Mouse (Mus musculus) neural tube, embryonic 14.5 days (tissue): ENCODE measurements around the gene Ifngr1. TPM values are rescaled to one million over a fixed set of nuclear protein-coding genes. Genes with fewer than 3 reads are reported as not detected.
A peak's percentile ranks its signal among the peaks of the same experiment; 100 is the strongest.

Experiments
- ATAC-seq: fragments of 200-750 bp; cut with Nextera tagmentation; 2 replicates; pipeline ENCODE4 v1.8.0; 2017; ENCODE audit warnings: low read depth, mild to moderate bottlenecking, moderate TSS enrichment, moderate library complexity
- H3K27ac ChIP-seq: fragments of 300-500 bp; sonication (generic); 2 replicates; pipeline ENCODE4 v1.5.1; 2014; ENCODE audit warnings: low read depth, mild to moderate bottlenecking, control low read depth, low read length, moderate library complexity, mixed read lengths
- H3K27me3 ChIP-seq: fragments of 300-500 bp; sonication (generic); 2 replicates; pipeline ENCODE4 v1.6.1; 2014; ENCODE audit warnings: low read length; ENCODE audit not compliant: control insufficient read depth, insufficient read depth
- H3K36me3 ChIP-seq: fragments of 300-500 bp; sonication (generic); 2 replicates; pipeline ENCODE4 v1.6.1; 2014; ENCODE audit warnings: low read length, mixed read lengths; ENCODE audit not compliant: control insufficient read depth, insufficient read depth
- H3K4me1 ChIP-seq: fragments of 300-500 bp; sonication (generic); 2 replicates; pipeline ENCODE4 v1.6.1; 2014; ENCODE audit warnings: low read length; ENCODE audit not compliant: control insufficient read depth, insufficient read depth
- H3K4me2 ChIP-seq: fragments of 300-500 bp; sonication (generic); 2 replicates; pipeline ENCODE4 v1.6.1; 2014; ENCODE audit warnings: mild to moderate bottlenecking, low read depth, low read length, control low read depth
- H3K4me3 ChIP-seq: fragments of 300-500 bp; sonication (generic); 2 replicates; pipeline ENCODE4 v1.5.1; 2014; ENCODE audit warnings: low read depth, low read length, control low read depth, mixed read lengths
- H3K9ac ChIP-seq: fragments of 300-500 bp; sonication (generic); replicated peaks from 2 replicates; pipeline ENCODE4 v1.6.1; 2014; ENCODE audit warnings: low read depth, mild to moderate bottlenecking, control low read depth, low read length, mixed read lengths
- H3K9me3 ChIP-seq: fragments of 300-500 bp; sonication (generic); 2 replicates; pipeline ENCODE4 v1.6.1; 2016; ENCODE audit warnings: low read length; ENCODE audit not compliant: control insufficient read depth
- WGBS: fragments of 180-500 bp; shearing (Covaris S2); extraction: QIAGEN DNeasy Blood & Tissue Kit; methylation state at CpG from one replicate; pipeline ENCODE4 v1.1.7; 2014; 5-methylcytosine and 5-hydroxymethylcytosine counted together
- polyA plus RNA-seq: library from polyadenylated mRNA; unstranded; fragments of >200 nt; fragmentation: Nextera tagmentation; extraction: Ambion mirVana; gene quantifications from 2 replicates; pipeline ENCODE4 v1.2.1, GENCODE M21; 2014

Gene Ifngr1
- polyA plus RNA-seq, 1 experiment from 2014 or later, result 24.9 TPM

DNA sequence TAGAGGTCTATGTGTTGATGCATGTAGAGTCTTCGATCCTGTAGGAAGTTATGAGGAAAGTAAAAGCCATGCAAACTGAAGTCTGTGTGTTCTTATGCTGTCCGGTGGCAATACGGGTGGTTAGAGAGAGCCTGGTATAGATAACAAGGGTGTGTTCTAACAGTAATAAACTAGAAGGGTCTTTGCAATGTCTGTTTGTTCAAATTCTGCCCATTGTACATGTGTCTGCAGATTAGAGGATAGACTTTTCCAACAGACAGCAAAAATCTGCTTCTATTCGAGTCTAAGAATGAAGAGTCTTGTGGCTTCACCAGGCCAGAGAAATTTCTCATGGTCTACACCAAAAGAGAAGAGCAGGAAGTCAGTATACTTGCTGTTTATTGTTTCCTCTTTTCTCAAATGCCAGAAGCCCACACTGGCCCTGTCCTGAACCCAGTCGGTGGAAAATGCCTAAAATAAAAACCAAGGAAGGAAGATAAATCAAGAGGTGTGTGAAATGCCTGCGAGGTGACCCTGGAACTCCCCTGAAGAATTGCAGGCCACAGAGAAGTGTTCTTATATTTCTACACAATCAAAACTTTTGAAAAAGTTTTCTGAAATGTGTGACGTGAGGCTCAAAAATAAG lies 8.8 kb upstream of the Ifngr1 start:
- no peaks in the 10 kb centered on the region for H3K4me1 ChIP-seq
- H3K27me3 ChIP-seq, result no peaks in the 10 kb centered on the region
- no peaks in the 10 kb centered on the region for H3K9me3 ChIP-seq
- H3K4me3 ChIP-seq, result no peak overlapping the region
- H3K9ac ChIP-seq, result no peak overlapping the region
- H3K27ac ChIP-seq, result no peak overlapping the region
- H3K36me3 ChIP-seq, result no peaks in the 10 kb centered on the region
- ATAC-seq, result no peak
- WGBS, result 79% methylated on average over 7 of the region's 7 CpGs
- no peak overlapping the region for H3K4me2 ChIP-seq

DNA sequence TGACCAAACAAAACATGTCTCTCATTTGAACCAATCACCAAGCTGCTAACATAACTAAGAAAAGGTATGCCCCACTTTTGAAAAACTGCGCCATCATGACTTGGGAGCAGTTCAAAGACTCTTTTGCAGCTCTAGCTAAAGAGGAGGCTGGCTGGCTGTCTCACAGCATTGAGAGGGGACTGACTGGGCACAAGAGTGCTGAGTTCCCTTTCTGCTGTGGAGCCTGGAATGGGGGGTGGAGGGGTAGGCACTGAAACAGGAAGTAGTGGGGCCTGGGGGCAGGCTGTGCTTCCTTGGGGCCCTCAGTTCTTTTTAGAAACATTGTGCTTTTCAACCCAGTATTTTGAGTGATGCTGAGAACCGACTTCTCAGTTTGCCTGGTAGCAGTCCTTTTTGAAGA lies 7.7 kb upstream of the Ifngr1 start:
- H3K4me2 ChIP-seq, result no peak overlapping the region
- H3K9me3 ChIP-seq, result no peaks in the 10 kb centered on the region
- no peaks in the 10 kb centered on the region for H3K27me3 ChIP-seq
- H3K36me3 ChIP-seq, result no peaks in the 10 kb centered on the region
- no peak for ATAC-seq
- 75% methylated on average over 2 of the region's 2 CpGs for WGBS
- no peaks in the 10 kb centered on the region for H3K4me1 ChIP-seq
- H3K9ac ChIP-seq, result no peak overlapping the region
- H3K27ac ChIP-seq, result no peak overlapping the region
- H3K4me3 ChIP-seq, result no peak overlapping the region

DNA sequence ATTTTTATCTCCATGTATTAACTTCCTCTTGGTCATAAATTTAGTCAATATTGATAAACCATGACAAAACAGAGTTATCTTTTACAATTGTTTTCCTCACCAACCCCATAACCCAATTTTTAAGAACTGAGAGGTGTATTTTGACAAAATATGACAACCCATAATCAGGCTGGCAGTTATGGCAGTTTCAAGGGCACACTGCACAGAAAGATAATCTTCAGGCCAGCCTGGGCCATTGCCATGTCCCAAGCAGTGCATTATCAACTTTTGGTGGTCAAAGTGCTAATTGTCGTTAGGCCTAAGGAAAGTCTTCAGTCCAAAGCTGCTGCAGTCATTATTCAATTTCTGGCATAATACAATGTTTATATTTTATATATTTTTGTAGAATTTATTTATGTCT lies 6.9 kb upstream of the Ifngr1 start:
- no peak overlapping the region for H3K4me2 ChIP-seq
- no peaks in the 10 kb centered on the region for H3K27me3 ChIP-seq
- ATAC-seq, result no peak
- H3K9ac ChIP-seq, result no peak overlapping the region
- 94% methylated on average over 1 of the region's 1 CpGs for WGBS
- H3K36me3 ChIP-seq, result no peaks in the 10 kb centered on the region
- no peaks in the 10 kb centered on the region for H3K4me1 ChIP-seq
- no peaks in the 10 kb centered on the region for H3K9me3 ChIP-seq
- no peak overlapping the region for H3K4me3 ChIP-seq
- no peak overlapping the region for H3K27ac ChIP-seq

DNA sequence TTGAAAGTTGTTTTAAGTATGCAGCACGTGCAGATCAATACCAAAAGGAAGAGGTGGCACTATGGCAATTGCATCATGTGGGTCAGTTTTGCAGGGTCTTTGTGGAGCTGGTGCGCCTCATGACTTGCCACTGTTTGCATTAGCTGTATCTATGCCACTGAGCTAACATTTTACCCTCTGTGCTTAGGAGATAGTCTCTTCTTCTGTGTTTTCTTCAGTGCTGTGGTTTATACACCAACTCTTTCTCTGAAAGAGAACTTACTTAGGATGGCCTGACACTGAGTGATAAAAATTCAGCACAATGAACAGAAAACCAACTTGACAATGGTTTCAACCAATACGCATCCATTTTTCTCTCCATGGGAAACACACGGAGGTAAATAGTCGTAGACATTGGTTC lies 5.9 kb upstream of the Ifngr1 start:
- H3K4me2 ChIP-seq, result no peak overlapping the region
- WGBS, result 90% methylated on average over 5 of the region's 5 CpGs
- no peak for ATAC-seq

DNA sequence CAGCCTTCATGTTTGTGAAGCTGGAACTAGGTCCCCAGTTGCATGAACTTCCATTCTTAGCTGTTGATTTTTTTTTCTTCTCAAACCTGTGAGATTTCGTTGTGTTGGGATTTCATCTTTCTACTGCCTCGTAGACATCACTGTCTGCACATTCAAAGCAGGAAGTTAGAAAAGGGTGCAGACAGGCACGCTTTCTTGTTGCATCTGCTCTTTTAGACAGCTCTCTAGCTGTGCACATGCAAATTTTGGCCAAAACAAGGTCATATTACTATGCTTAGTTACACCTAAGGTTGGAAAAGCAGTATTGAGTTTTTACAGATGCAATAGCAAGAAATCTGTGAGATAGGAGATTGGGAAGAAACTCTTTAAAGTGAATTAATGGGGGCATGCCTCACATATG lies 4.5 kb upstream of the Ifngr1 start:
- WGBS, result 82% methylated on average over 3 of the region's 3 CpGs
- Histone ChIP-seq H3K4me3 (no peak overlapping the region), H3K9ac (no peak overlapping the region), H3K9me3 (no peaks in the 10 kb centered on the region), H3K4me2 (no peak overlapping the region), H3K27ac (no peak overlapping the region), H3K4me1 (no peaks in the 10 kb centered on the region), H3K27me3 (no peaks in the 10 kb centered on the region), H3K36me3 (no peaks in the 10 kb centered on the region)
- no peak for ATAC-seq

More for the DNA sequence above, 5.9 kb upstream of the Ifngr1 start:
- no peak overlapping the region for H3K4me3 ChIP-seq
- H3K9me3 ChIP-seq, result no peaks in the 10 kb centered on the region
- no peaks in the 10 kb centered on the region for H3K36me3 ChIP-seq
- H3K27me3 ChIP-seq, result no peaks in the 10 kb centered on the region
- H3K4me1 ChIP-seq, result no peaks in the 10 kb centered on the region
- no peak overlapping the region for H3K27ac ChIP-seq
- H3K9ac ChIP-seq, result no peak overlapping the region

DNA sequence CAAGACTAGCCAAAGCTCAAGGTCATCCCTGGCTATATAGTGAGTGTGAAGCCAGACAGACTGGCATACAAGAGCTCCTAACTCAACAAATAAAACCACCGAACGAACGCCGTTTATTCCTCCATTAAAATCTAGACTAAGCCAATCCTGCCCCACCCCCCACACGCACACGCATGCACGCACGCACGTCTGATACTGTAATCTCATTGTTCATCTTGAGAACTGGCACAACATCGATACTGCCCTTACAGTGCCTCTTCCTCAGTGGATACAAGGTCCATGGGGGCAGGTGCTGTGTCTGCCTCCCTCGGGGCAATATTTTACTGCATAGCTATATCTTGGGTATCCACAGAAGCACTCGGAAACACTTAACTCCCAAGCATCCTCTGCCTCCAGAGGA lies 2.1 kb upstream of the Ifngr1 start:
- H3K4me1 ChIP-seq, result 0 out of 2 replicates have a peak, but pooled peaks cover 6% of the 10 kb centered on the region
- no peak overlapping the region for H3K9ac ChIP-seq
- H3K9me3 ChIP-seq, result no peaks in the 10 kb centered on the region
- H3K4me3 ChIP-seq, result no peak overlapping the region
- no peak for ATAC-seq
- WGBS, result 87% methylated on average over 12 of the region's 12 CpGs
- no peak overlapping the region for H3K27ac ChIP-seq
- no peaks in the 10 kb centered on the region for H3K27me3 ChIP-seq
- H3K36me3 ChIP-seq, result no peaks in the 10 kb centered on the region
- H3K4me2 ChIP-seq, result no peak overlapping the region

DNA sequence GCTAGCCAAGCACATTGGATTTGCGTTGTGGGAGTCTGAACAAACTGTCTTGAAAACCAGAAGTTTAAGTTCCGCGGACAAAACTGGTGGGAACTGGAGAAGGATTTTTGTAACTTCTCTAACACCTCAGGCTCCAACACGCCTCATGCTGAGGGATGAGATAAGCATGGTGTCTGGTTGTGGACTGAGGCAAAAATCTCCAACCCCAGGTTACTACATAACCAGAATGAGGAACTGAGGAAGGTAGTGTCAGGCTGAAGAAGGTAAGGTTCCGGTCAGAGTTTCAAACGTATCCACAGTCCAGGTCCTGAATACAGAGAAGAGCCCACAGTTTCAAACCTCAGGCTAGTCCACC lies 486 bp upstream of the Ifngr1 start:
- WGBS, result 33% methylated on average over 6 of the region's 6 CpGs
- H3K27me3 ChIP-seq, result no peaks in the 10 kb centered on the region
- no peaks in the 10 kb centered on the region for H3K36me3 ChIP-seq
- no peak; the same call in 1 of the 2 replicates for ATAC-seq
- H3K9me3 ChIP-seq, result no peaks in the 10 kb centered on the region
- H3K4me3 ChIP-seq, result peak overlapping the region; percentile 73
- H3K4me1 ChIP-seq, result 0 out of 2 replicates have a peak, but pooled peaks cover 6% of the 10 kb centered on the region
- H3K9ac ChIP-seq, result no peak overlapping the region
- H3K27ac ChIP-seq, result no peak overlapping the region
- H3K4me2 ChIP-seq, result peak overlapping the region; percentile 89

DNA sequence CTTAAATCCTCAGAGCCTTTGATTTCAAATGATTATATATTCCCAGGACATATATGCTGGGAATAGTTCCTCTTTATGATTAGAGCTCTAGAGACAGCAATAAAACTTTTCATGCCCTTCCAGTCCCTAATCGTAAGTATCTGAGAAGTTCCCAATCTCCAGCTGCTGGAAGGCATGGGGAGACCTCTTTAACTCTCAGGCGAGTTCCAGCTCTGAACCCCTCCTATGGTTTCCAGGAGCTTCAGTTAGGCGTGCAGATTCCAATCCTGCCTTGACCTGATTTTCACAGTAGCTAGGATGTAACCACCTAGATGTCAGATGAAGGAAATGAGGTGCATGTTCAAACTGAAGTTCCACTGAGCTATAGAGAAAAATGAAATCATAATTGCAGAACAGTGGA lies 807 bp downstream of the Ifngr1 start:
- ATAC-seq, result no peak
- Histone ChIP-seq H3K4me3 (peak overlapping the region; percentile 73), H3K36me3 (no peaks in the 10 kb centered on the region), H3K4me2 (peak overlapping the region; percentile 89), H3K4me1 (0 out of 2 replicates have a peak, but pooled peaks cover 6% of the 10 kb centered on the region), H3K9ac (peak overlapping the region; percentile 80), H3K9me3 (no peaks in the 10 kb centered on the region), H3K27ac (no peak overlapping the region), H3K27me3 (no peaks in the 10 kb centered on the region)
- WGBS, result 7% methylated on average over 3 of the region's 3 CpGs

- H3K36me3 ChIP-seq, result no peaks in the 10 kb centered on the region
- H3K27ac ChIP-seq, result no peak overlapping the region
- H3K27me3 ChIP-seq, result no peaks in the 10 kb centered on the region
- WGBS, result 89% methylated on average over 3 of the region's 3 CpGs
- no peaks in the 10 kb centered on the region for H3K9me3 ChIP-seq
- ATAC-seq, result no peak
- 0 out of 2 replicates have a peak, but pooled peaks cover 6% of the 10 kb centered on the region for H3K4me1 ChIP-seq
- no peak overlapping the region for H3K4me3 ChIP-seq
- H3K9ac ChIP-seq, result no peak overlapping the region
- no peak overlapping the region; the same call in 1 of the 2 replicates for H3K4me2 ChIP-seq
These were observed 1.5 kb downstream of the Ifngr1 start for GRCm38 (mm10) chr10:19593296-19593695.
